Mouse (Mus musculus) MEL (cell line): Measurements from ENCODE around the gene Ccdc83.

Experiments
- CHD1 ChIP-seq: IDR thresholded peaks from 2 replicates; pipeline ENCODE4 v1.6.1; 2012; ENCODE audit warnings: low read depth, mild to moderate bottlenecking, inconsistent platforms, low read length, improper control_type of control experiment
- CTCF ChIP-seq, 3 experiments: IDR thresholded peaks in 2 of 3; conservative IDR thresholded peaks in 1 of 3; 2 replicates each; pipeline ENCODE4 v1.5.1; 2011 to 2012; ENCODE audit warnings: low read length in 3 of 3, low read depth in 2 of 3, mild to moderate bottlenecking in 2 of 3, improper control_type of control experiment in 1 of 3, inconsistent platforms in 1 of 3, mixed read lengths in 1 of 3, moderate library complexity in 1 of 3; ENCODE audit not compliant: control insufficient read depth in 1 of 3, insufficient read depth in 1 of 3, poor library complexity in 1 of 3, severe bottlenecking in 1 of 3
- E2F4 ChIP-seq: IDR thresholded peaks from 2 replicates; pipeline ENCODE4 v1.6.1; 2011; ENCODE audit warnings: low read depth, low read length, improper control_type of control experiment, borderline replicate concordance
- EP300 ChIP-seq, 2 experiments: IDR thresholded peaks; 2 replicates each; pipeline ENCODE4 v1.6.1; 2011; ENCODE audit warnings: improper control_type of control experiment in 2 of 2, low read length in 2 of 2, low read depth in 1 of 2, mild to moderate bottlenecking in 1 of 2
- ETS1 ChIP-seq: IDR thresholded peaks from 2 replicates; pipeline ENCODE4 v1.6.1; 2012; ENCODE audit warnings: low read depth, mild to moderate bottlenecking, inconsistent platforms, low read length, improper control_type of control experiment, moderate library complexity
- JUND ChIP-seq: IDR thresholded peaks from 2 replicates; pipeline ENCODE4 v1.6.1; 2011; ENCODE audit warnings: low read depth, mild to moderate bottlenecking, improper control_type of control experiment, low read length
- MAX ChIP-seq: IDR thresholded peaks from 2 replicates; pipeline ENCODE4 v1.6.1; 2011; ENCODE audit warnings: low read length, improper control_type of control experiment
- POLR2A ChIP-seq, 2 experiments: IDR thresholded peaks; 2 replicates each; pipeline ENCODE4 v1.6.1; 2011 to 2012; ENCODE audit warnings: low read length in 2 of 2, mild to moderate bottlenecking in 2 of 2, control low read depth in 1 of 2, improper control_type of control experiment in 1 of 2, low read depth in 1 of 2, moderate library complexity in 1 of 2; ENCODE audit not compliant: control insufficient read depth in 1 of 2, insufficient read depth in 1 of 2, poor library complexity in 1 of 2
- POLR2AphosphoS2 ChIP-seq: IDR thresholded peaks from 2 replicates; pipeline ENCODE4 v1.6.1; 2011; ENCODE audit warnings: low read length, improper control_type of control experiment
- TAL1 ChIP-seq: IDR thresholded peaks from 2 replicates; pipeline ENCODE4 v1.6.1; 2012; ENCODE audit warnings: mild to moderate bottlenecking, inconsistent platforms, low read length, moderate library complexity, mixed read lengths
- TBP ChIP-seq: IDR thresholded peaks from 2 replicates; pipeline ENCODE4 v1.8.0; 2011; ENCODE audit warnings: low read depth, low read length, improper control_type of control experiment
- TCF12 ChIP-seq: IDR thresholded peaks from 2 replicates; pipeline ENCODE4 v1.6.1; 2014; ENCODE audit warnings: low read depth, mild to moderate bottlenecking, inconsistent platforms, low read length, improper control_type of control experiment, moderate library complexity
- ZC3H11A ChIP-seq: IDR thresholded peaks from 2 replicates; pipeline ENCODE4 v1.6.1; 2012; ENCODE audit warnings: low read depth, mild to moderate bottlenecking, inconsistent platforms, low read length, improper control_type of control experiment
- ZMIZ1 ChIP-seq: IDR thresholded peaks from 2 replicates; pipeline ENCODE4 v1.6.1; 2012; ENCODE audit warnings: low read depth, mild to moderate bottlenecking, inconsistent platforms, low read length, improper control_type of control experiment, moderate library complexity

GRCm38 (mm10) chr7:90291885-90292284 lies 26.3 kb upstream of the Ccdc83 start:
- TF ChIP-seq POLR2A (IDR thresholded peaks at IDR 0.05; ENCODE audit: control insufficient read depth in 1 of 2, insufficient read depth in 1 of 2, low read depth in 1 of 2, low read length in 2 of 2, poor library complexity in 1 of 2), result no peak
- TF ChIP-seq EP300 (IDR thresholded peaks at IDR 0.05; ENCODE audit: low read depth in 1 of 2, low read length in 2 of 2), result no peak
- TF ChIP-seq E2F4, result no peak
- no peak for TF ChIP-seq TBP
- no peak for TF ChIP-seq ETS1
- no peak for TF ChIP-seq ZMIZ1
- TF ChIP-seq TCF12, result no peak
- no peak for TF ChIP-seq CTCF (IDR thresholded peaks at IDR 0.05 in 2 of 3, conservative IDR thresholded peaks at IDR 0.05 in 1 of 3; ENCODE audit: control insufficient read depth in 1 of 3, insufficient read depth in 1 of 3, low read depth in 2 of 3, low read length in 3 of 3, poor library complexity in 1 of 3, severe bottlenecking in 1 of 3)
- no peak for TF ChIP-seq JUND
- TF ChIP-seq ZC3H11A, result no peak
- no peak for TF ChIP-seq MAX
- TF ChIP-seq POLR2AphosphoS2, result no peak
- no peak for TF ChIP-seq CHD1
- no peak for TF ChIP-seq TAL1
